In the genomic region with DNA sequence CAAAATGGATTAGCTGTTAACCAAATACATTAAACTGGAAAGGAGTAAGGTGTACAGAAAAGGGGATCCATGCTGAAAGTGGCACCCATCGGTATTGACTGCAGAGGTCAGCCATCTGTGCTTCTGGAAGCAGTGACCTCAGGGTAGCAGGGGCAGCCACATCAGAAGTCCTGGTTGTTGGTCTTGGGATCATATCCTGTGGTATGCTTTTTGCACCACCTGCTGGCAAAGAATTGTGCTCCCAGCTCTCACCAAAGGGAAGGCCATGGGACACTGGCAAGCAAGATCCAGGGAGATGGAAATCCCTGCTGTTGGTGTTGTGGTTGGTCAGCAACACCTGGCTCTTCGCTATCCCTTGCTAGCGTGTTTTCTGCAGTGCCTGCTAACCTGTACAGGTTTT, we compare ENCODE assay signal across 8 mouse cellular contexts. TPM values are rescaled to one million over a fixed set of nuclear protein-coding genes. Genes with fewer than 3 reads are reported as not detected.
DNase-seq lines count a peak whose midpoint lies in the region; TF ChIP-seq lines count a peak whose summit lies in the region.

No protein-coding gene starts in this region.

- H3K36me3 ChIP-seq in thymus, adult 2 months (ENCODE audit: control insufficient read depth, insufficient read depth, low read length) = no peaks in the 10 kb centered on the region

- intact Hi-C loops in gastrocnemius, adult 2 months (cut with DNase I) = loop anchor here (5.0 to 10.0 kb wide), 2 partner anchors 181 to 288 kb away; no protein-coding TSS in a partner anchor
- intact Hi-C loops in gastrocnemius, postnatal 36 days (cut with DNase I) = loop anchor here (5.0 kb wide), 1 partner anchor 283 kb away; no protein-coding TSS in a partner anchor

- peak; percentile 36 for DNase-seq in gastrocnemius, adult 2 months
- no peak for DNase-seq in gastrocnemius, postnatal 36 days
- DNase-seq in thymus, adult 2 months = peak; percentile 37
- DNase-seq in thymus, postnatal 0 days (ENCODE audit: low spot score) = no peak
- peak; percentile 54 for DNase-seq in embryo, embryonic 9.5 days (ENCODE audit: extremely low spot score)
- peak; percentile 34 to 46 for DNase-seq in layer of hippocampus, postnatal 36 days
- DNase-seq in mesoderm, embryonic 11.5 days (ENCODE audit: low read depth, low spot score) = peak; percentile 51
- DNase-seq in urinary bladder, postnatal 36 days (ENCODE audit: low spot score in 2 of 2) = peak; percentile 26 to 47

- H3K4me3 ChIP-seq in gastrocnemius, adult 2 months = no peak overlapping the region
- H3K4me3 ChIP-seq in thymus, adult 2 months (ENCODE audit: control insufficient read depth, insufficient read depth, low read length) = no peak overlapping the region

- no peak for TF ChIP-seq POLR2A in thymus, adult 2 months (IDR thresholded peaks at IDR 0.05; ENCODE audit: control insufficient read depth, extremely low read depth, insufficient read depth, low read length, poor library complexity)

- H3K4me1 ChIP-seq in thymus, adult 2 months (replicated peaks; ENCODE audit: control insufficient read depth, insufficient read depth, low read length) = no peaks in the 10 kb centered on the region

- 80% methylated on average over 3 of the region's 3 CpGs for WGBS in thymus, adult 2 months

- peak; percentile 67 for TF ChIP-seq CTCF in gastrocnemius, adult 2 months (IDR thresholded peaks at IDR 0.05)
- no peak for TF ChIP-seq CTCF in thymus, adult 2 months (IDR thresholded peaks at IDR 0.05; ENCODE audit: borderline replicate concordance, control insufficient read depth, extremely low read depth, insufficient read depth, low read length, poor library complexity)

- no peak overlapping the region for H3K27ac ChIP-seq in gastrocnemius, adult 2 months
- H3K27ac ChIP-seq in thymus, adult 2 months (ENCODE audit: control insufficient read depth, insufficient read depth, low read length) = no peak overlapping the region

- no peaks in the 10 kb centered on the region for H3K27me3 ChIP-seq in thymus, adult 2 months (ENCODE audit: control insufficient read depth, insufficient read depth, low read length)

RNA-seq across cellular contexts. Expression of a gene that starts 39.0 kb away (rescaled TPM):
- 10 to 100 TPM in 1 of 2 experiments, 1 to 10 TPM in 1; 2.8 to 11.1 TPM for total RNA-seq in gastrocnemius, adult 2 months (2021)
- 1 to 10 TPM; 2.7 to 7.4 TPM for total RNA-seq in gastrocnemius, postnatal 36 days (2021)
- polyA plus RNA-seq in thymus, adult 2 months (2012; rRNA removed) = 2.2 and 4.6 TPM in 2 replicates
- polyA plus RNA-seq in thymus, postnatal 0 days (2015; fragmentation: Nextera tagmentation; extraction: Ambion mirVana) = 3.8 and 4.2 TPM in 2 replicates
- total RNA-seq in layer of hippocampus, postnatal 36 days (2021) = 10 to 100 TPM; 48.4 to 48.7 TPM

RNA-seq across cellular contexts. Expression of a gene that starts 52.9 kb away (rescaled TPM):
- total RNA-seq in gastrocnemius, adult 2 months (2021) = 10 to 100 TPM in 1 of 2 experiments, 1 to 10 TPM in 1; 8.3 to 17.9 TPM
- total RNA-seq in gastrocnemius, postnatal 36 days (2021) = 10 to 100 TPM; 11.4 to 12.9 TPM
- 2.9 and 3.4 TPM in 2 replicates for polyA plus RNA-seq in thymus, adult 2 months (2012; rRNA removed)
- 2.4 TPM in 2 replicates for polyA plus RNA-seq in thymus, postnatal 0 days (2015; fragmentation: Nextera tagmentation; extraction: Ambion mirVana)
- total RNA-seq in layer of hippocampus, postnatal 36 days (2021) = 10 to 100 TPM; 58.3 to 59.1 TPM

Comparison
In these comparisons a context has a peak if more than half of its experiments do, and no peak if none do; other contexts are left out.
1. DNase-seq: peak in gastrocnemius, adult 2 months (single experiment), thymus, adult 2 months (single experiment), embryo, embryonic 9.5 days (single experiment), layer of hippocampus, postnatal 36 days (2 of 2), mesoderm, embryonic 11.5 days (single experiment) and urinary bladder, postnatal 36 days (2 of 2); none in gastrocnemius, postnatal 36 days (0 of 2) and thymus, postnatal 0 days (single experiment).
2. RNA of a gene that starts 39.0 kb away (total RNA-seq): 48.4 to 48.7 TPM in layer of hippocampus, postnatal 36 days; 2.8 to 11.1 TPM in gastrocnemius, adult 2 months and 2.7 to 7.4 TPM in gastrocnemius, postnatal 36 days; every median in the first group is over 4 times any median in the second.